Mouse (Mus musculus) gastrocnemius, postnatal 4 days (tissue): Measurements from ENCODE around the gene Lgals9. TPM values are rescaled to one million over a fixed set of nuclear protein-coding genes. Genes with fewer than 3 reads are reported as not detected.
"Not testable (repeated sequence)": the region's sequence is repeated elsewhere in the genome, so short reads cannot be mapped to it uniquely, and the experiment has no call there.

ENCODE experiments used
- DNase-seq, 2 experiments: peaks; one replicate each; pipeline ENCODE4 v3.0.0; 2021 to 2022; ENCODE audit warnings: low spot score in 2 of 2, mixed read lengths in 2 of 2
- total RNA-seq, 2 experiments: library from RNA; stranded (reverse); gene quantifications; 2 replicates each; pipeline ENCODE4 v1.2.3; 2021

The Lgals9 gene
- total RNA-seq, 2 experiments from 2014 or later = 29.9 to 31.8 TPM

DNA sequence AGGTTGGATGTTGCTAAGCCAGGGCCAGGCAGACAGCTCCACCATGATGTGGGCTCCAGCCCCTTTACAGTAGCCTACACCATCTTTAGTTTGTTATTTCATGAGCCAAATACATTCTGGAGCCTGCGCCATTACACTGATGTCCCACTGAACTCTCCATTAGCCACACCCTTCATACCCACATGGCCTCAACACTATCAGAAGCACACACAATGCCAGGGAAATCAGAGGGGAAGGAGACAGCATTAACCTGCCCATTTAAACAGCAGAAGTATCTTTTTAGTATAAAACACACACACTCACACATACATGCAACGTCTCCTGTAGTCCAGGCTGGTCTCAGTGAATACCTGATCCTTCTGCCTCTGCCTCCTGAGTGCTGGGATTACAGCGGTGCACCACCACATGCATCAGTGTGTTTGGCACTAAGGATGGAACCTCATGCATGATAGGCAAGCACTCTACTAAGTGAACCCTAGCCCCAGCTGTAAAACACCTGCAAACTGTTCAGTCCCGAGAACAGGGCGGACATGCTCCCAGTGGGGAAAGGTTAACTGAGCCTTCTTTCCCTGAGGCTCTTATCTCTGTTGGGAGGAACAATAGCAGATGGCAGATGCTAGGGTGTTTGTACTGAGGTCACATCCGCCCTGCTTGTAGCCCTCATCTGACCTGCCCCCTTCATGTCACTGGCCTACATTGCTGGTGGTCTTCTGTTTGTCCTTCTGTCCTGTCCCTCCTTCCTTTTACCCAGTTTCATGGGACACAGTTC lies 23.4 kb upstream of the Lgals9 start:
- peak in 1 of 2 experiments; percentile 11 for DNase-seq

DNA sequence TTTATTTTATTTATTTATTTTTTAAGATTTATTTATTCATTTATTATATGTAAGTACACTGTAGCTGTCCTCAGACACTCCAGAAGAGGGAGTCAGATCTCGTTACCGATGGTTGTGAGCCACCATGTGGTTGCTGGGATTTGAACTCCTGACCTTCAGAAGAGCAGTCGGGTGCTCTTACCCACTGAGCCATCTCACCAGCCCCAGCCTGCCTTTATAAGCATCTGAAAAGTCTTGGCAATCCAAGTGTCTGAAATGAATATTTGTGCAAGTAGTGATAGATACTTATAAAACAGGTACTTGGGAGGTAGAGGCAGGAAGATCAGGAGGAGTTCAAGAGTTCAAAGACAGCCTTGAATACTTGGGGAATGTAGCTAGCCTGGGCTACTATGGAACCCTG lies 22.6 kb upstream of the Lgals9 start:
- DNase-seq = not testable (repeated sequence)

- DNase-seq = no peak
Observed at GRCm38 (mm10) chr11:79006417-79006816, 21.7 kb upstream of the Lgals9 start.

GRCm38 (mm10) chr11:79005578-79006394 lies 21.0 kb upstream of the Lgals9 start:
- DNase-seq = peak in 1 of 2 experiments; percentile 10

- no peak for DNase-seq
Observed at GRCm38 (mm10) chr11:79003769-79004638, 19.3 kb upstream of the Lgals9 start.

DNA sequence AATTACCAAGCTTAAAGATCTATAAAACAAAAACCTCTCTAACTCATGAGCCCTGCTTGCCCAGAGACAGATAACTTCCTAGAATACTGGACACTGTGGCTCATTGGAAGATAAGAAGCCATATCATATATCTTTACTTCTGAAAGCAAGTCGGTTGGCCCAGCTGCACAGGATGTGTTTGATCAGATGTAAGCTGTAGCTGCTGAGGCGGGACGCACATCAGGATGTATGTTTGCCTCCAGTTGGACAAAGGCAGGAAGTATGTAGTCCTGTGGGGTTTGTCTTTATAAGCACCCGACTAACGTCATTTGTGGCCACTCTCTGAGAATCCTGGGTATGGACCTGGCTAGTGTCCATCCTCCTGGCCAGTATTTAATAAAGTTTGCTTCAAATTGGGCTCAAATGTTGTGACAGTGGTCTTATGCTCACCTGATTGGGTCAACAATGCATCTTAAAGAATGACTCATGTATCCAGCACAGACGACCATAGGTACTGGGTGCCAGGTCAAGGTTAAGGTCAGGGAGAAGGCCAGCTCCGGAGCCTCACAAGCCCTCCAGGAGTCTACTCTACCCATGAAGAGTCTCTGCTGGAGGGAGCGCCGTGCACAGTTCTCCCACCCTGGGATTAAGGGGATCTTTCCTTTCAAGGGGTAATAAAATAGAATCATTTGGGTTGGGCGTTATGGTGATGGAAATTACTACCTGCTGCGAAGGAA lies 18.5 kb upstream of the Lgals9 start:
- DNase-seq = no peak

GRCm38 (mm10) chr11:79002551-79002951 lies 17.8 kb upstream of the Lgals9 start:
- DNase-seq = no peak

DNA sequence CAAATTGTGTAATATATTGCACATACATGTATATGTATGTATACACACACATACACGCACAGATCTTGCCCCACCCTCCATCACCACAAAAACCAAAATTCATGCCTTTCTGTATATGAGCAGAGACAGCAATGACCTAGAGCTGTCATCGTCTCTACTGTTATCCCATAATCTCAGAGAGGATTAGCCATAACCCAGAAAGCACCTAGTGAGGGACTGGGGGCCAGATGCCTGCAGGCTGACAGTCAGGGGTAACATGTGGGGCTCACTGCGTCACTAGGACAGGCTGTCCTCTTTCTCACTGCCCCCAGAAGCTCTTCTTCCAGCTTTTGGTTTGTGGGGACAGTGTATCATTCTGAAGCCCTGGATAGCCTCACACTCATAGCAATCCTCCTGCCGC lies 17.1 kb upstream of the Lgals9 start:
- no peak for DNase-seq

DNA sequence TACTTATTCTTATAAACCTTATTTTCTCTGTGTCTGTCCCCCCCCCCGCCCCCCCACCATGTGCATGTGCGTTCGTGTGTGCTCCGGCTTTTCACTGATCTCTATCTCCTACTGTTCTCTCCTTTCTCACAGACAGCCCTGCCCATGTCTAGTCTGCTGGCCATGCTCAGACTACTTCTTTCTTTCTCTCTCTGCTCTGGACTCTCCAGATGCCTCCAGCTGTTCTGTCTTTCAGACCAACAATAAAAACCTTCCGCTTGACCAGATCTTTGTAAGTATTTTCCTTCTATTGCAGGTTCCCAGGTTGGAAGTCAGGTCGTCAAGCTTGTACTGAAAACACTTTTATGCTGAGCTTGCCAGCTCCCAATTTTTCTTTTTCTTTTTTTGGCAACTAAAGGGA lies 14.4 kb upstream of the Lgals9 start:
- no peak for DNase-seq

GRCm38 (mm10) chr11:78990875-78991543 lies 6.3 kb upstream of the Lgals9 start:
- DNase-seq = not testable (repeated sequence)

DNA sequence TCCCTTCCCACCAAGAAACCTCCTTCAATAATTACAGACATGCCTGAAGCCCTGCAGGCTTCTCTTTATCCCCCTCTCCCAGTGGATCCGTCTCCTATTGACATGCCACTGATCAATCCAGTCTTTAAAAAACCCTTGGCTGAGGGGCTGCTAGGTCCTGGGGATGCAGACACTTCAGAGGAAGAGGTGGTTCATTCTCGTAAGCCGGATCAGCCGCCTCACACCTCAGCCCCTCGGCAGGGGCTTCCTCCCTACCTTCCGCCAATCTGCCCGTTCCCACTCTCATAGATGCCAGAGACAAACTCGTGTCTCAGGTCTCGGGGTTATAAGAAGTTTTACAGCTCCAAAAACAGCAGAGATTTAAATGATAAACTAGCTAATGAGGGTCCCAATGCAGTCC lies 5.3 kb upstream of the Lgals9 start:
- DNase-seq = no peak

- DNase-seq = not testable (repeated sequence)
Observed at GRCm38 (mm10) chr11:78989206-78989605, 4.5 kb upstream of the Lgals9 start.

DNA sequence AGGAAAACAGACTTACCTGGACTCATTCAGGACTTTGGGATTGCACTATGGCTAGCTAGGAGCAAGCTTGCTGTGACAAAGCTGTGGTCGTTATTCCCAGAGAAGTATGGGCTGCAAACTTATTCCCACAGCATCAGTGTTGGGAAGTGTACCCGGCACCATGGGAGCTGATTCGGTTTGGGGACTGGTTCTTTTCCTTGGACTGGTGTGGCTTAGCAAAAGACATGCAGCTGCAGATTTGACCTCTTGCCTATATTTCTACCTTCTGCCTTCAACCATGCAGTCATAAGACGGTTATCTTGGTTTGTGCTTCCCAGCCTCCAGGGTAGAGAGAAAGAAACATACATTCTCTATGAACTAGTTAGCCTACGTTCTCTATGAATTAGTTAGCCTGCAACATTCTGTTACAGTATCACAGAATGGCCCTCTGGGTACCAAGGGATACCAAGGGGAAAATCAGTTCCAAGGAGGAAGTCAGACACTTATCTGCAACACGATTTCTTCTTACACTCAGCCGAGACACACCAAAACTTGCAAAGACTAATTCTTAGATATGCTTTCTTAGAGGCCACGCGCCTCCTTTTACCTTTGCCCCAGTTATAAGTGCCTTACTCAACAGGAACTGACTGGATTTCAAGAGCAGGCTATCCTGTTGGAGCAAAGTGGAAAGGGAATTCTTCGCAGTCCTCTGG lies 1.7 kb upstream of the Lgals9 start:
- no peak for DNase-seq

GRCm38 (mm10) chr11:78985505-78985904 lies 759 bp upstream of the Lgals9 start:
- no peak for DNase-seq

DNA sequence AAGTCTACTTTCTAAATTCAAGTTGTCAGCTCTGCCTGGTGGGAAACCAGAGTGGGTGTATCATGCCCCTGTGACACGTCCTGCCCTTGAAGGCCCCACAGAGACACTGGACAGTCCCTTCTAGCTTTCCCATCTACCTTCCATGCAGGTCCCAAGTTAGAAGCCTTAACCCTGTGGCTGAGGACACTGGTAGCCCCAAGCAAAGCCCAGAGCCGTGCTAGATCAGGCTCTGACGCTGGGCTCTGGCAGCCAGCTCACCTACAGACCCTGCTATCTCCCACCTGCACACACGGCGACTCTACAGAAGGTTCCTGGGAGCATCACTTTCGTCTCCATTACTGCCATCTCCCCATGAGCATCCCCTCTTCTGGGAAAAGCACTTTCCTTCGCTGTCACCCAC lies 1.2 kb downstream of the Lgals9 start:
- no peak for DNase-seq

GRCm38 (mm10) chr11:78982513-78983291 lies 2.0 kb downstream of the Lgals9 start:
- DNase-seq = no peak

- no peak for DNase-seq
Observed at GRCm38 (mm10) chr11:78982042-78982441, 2.7 kb downstream of the Lgals9 start.

DNA sequence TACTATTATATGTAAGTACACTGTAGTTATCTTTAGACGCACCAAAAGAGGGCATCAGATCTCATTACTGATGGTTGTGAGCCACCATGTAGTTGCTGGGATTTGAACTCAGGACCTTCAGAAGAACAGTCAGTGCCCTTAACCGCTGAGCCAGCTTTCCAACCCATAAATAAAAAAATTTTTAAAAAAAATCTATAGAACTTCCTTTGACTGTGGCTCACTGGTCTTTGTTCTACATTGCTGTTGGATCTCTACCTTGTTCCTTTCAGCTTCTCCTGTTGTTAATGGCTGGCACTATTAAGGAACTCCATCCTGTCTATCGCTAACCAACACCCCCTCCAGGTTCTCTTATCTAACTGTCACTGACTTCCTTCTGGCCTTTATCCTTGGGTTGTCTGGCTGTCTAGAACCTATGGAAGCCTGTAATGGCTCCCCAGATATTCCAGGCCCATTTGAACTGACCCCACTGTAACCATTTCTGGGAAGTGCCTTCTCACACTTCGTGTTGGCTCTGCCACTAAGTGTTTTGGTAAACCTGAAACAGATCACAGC lies 4.6 kb downstream of the Lgals9 start:
- DNase-seq = no peak
